Mouse (Mus musculus) stomach, postnatal 0 days (tissue): ENCODE data around the gene Ints5.

Experiments
- CTCF ChIP-seq: IDR thresholded peaks from 2 replicates; pipeline ENCODE4 v1.5.1; 2016; ENCODE audit warnings: antibody characterized with exemption, low read depth, mild to moderate bottlenecking, moderate library complexity
- EP300 ChIP-seq: optimal IDR thresholded peaks from 2 replicates; pipeline ENCODE3; 2016; ENCODE audit warnings: antibody characterized with exemption

DNA sequence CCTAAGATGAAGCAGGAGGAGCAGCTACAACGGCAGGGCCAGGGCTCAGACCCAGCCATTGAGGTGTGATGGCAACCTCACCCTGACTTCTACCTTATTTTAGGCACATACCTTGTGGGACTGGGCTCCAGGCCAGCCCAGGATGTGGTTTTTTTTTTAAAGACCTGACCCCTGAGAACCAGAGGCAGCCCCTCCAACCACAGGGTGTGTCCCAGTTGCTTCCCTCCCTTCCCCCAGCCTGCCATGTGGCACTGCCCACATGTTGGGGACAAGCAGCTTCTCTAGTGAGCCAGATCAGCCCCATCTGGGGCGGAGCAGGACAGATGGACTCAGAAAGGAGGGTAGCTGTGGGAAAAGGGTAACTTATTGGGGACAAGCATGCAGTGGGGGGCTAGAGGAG lies 34.0 kb downstream of the Ints5 start:
- TF ChIP-seq CTCF (no peak), EP300 (no peak)
